Mouse (Mus musculus): Measurements from ENCODE around the gene Tgfbr3l.

Tgfbr3l gene

DNA sequence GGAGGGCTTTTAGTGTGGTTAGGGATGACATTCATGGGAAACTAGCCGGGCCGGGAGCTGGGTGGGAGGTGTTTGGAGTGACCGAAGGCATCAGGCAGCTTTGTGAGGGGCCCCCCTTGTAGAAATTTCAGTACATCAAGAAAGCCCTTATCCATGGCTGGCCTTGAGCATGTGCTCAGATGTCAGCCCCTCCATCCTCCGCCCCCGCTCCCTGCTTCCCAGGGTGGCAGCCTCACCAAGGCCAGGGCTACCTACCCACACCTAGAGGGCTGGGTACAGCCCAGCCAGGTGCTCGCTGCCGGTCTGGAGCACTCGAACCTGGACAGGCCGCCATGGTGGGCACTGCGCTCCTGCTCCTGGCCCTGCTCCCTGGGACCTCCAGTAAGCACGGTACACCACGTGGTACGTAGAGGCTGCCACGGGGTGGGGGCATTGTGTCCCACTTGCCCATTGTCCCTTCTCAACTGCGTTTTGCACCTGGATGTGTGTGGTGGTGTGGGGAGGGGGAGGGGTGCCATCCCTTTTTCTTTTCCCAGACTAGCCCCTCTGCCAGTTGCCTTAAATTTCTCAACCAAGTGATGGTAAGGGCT lies at the start of gene Tgfbr3l:
Tgfbr3l (plus strand) TSS at position 264 of the 590 bp plus-strand sequence.
- DNase-seq (ENCODE audit: low read depth): no peak

DNA sequence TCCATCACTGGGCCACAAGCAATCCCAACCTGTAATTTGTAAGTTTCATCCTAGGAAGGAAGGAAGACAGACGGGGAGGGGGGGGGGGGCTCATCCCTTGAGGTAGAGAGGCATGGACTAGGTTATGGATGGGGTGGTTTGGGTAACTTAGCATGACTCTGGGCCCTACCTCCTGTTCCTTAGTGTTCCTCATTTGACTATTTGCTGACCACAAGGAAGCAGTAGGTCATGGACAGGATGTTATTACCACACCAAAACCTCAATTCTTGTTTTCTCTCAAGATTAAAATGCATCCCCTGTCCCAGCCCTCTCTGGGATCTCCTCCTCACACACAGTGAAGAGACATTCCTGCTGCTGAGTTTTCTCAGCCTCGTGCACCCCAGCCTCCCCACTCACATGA lies 46.7 kb upstream of the Tgfbr3l start:
- no peak for DNase-seq (ENCODE audit: low read depth)

DNA sequence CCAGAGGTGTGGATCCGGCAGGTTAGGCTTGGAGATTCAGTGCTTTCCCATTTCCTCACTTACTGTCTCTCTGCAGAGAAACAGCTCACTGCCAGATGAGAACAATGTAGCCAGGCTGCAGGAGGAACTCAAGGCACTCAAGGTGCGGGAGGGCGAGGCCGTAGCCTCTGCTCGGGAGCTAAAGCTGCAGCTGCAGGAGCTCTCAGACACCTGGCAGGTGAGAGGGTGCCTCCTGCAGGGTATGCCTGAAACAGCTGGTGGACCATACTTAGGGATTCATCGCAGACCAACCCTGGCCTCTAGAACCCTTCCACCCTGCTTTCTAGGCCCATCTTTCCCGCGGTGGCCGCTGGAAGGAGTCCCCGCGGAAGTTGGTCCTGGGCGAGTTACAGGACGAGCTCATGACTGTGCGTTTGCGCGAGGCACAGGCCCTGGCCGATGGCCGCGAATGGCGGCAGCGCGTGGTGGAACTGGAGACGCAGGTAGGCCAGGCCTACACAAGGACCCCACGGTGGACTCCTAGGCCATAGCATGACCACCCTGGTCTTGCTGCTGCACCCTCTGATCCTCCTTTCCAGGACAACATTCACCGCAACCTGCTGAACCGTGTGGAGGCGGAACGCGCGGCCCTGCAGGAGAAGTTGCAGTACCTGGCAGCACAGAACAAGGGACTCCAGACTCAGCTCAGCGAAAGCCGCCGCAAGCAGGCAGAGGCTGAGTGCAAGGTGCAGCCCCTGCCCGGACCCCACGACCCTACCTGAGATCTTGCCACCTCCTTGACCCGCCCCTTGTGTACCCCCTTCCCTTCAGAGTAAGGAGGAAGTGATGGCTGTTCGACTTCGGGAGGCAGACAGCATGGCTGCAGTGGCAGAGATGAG lies 42.5 kb upstream of the Tgfbr3l start:
- DNase-seq (ENCODE audit: low read depth): no peak

DNA sequence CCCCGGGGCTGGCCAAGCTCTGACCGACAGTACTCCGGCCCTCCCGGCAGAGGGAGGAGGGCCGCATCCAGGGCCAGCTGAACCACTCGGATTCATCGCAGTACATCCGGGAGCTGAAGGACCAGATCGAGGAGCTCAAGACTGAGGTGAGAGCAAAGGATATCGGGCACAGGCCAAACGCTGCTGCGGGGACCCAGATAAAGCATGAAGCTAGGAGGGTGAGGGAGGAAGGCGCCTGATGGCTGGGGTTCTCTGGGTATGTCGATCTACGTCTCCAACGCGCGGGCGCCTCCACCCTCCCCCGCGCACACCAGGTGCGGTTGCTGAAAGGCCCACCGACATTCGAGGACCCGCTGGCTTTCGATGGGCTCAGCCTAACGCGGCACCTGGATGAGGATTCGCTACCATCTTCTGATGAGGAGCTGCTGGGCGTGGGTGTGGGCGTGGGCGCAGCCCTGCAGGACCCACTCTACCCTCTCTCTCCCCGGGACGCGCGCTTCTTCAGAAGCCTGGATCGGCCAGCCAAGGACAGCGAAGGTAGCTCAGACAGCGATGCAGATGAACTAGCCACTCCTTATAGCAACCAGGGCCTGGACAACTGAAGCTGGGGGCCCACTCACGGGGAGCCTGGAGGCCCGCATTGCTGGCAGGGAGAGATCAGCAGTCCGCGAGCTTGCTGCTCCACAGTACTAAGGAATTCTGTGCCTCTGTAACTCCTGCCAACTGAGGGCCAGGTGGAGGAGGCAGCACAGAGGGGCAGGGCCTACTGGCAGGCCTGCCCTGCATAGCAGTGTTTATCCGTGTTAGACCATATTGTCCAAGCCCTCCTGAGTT lies 41.6 kb upstream of the Tgfbr3l start:
- DNase-seq (ENCODE audit: low read depth): no peak

DNA sequence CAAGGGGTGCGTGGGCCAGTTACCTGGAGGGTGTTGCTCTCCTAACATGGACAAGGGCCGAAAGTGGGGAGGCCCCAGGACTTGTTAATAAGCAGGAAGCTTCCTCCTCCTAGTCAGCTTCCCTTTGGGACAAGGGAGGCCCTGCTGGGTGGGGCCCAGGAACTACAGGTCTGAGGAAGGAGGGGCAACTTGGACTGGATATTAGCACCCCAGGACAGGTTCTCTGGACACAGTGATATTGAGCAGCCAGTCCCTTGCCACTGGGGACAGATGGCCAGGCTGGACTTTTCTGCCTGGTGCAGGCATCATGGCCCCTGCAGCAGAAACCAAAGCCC lies 41.0 kb upstream of the Tgfbr3l start:
- DNase-seq (ENCODE audit: low read depth): no peak

DNA sequence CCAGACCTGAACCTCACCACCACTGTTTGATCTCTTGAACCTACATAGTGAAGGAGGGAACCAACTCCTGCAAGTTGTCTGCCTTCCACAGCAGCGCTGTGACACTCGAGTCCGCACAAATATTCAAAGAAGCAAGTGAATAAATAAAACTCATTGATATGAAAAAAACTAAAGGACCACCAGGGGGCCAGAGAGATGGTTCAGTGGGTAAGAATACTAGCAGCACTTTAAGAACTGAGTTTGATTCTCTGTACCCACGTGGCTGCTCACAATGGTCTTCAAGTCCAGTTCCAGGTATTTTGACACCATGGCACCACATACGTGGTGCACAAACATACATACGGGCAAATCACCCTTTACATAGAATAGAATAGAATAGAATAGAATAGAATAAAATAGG lies 36.9 kb upstream of the Tgfbr3l start:
- no peak for DNase-seq (ENCODE audit: low read depth)

DNA sequence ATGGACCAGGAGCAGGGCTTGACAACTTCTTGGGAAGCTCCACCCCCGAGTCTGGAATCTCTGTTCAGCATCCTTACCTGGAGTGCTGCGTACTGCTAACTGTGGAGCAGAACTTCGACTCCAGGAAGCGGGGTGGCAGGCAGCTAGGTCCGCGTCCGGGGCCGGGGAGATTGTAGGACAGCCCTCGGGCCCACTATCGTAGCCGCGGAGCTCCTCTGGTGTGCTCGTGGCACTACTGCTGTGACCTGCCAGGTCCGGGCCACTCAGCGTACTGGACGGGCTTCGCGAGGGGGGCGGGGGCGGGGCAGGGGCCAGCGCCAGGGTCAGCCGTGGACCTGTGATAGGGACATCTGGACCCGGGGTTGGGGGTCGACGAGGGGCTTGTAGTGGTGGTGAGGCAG lies 35.2 kb upstream of the Tgfbr3l start:
- DNase-seq (ENCODE audit: low read depth): no peak

DNA sequence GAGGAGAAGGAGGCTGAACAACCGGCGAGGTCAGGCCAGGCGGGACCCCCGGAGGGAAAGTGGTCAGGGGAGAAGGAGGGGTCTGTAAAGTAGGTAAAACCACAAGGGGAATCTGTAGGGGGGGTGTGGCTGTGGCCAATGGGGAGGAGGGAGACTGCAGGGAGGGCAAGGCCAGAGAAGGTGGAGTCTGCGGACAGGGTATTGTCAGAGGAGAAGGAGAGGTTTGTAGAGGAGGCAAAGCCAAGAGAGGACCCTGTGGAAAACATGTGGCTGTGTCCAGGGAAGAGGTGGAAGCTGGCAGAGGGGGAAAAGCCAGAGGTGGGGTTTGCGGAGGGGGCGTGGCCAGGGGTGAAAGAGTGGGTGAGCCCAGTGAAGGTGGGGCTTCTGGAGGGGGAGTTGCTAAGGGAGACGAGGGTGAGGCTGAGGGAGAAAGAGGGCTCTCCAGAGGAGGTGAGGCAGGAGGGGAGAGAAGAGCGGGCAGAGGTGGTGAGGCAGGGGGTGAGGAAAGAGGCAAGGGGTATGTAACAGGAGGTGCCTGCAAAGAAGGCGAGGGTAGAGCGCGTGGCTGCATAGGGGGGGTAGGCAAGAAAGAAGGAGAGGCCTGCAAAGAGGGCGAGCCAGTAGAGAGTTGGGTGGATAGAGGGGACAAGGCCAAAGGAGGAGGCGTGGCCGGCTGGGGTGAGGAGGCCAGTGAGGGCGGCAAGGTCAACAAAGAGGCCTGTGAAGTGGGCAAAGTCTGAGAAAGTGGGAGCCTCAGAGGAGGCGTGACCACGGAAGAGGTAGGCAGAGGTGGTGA lies 34.6 kb upstream of the Tgfbr3l start:
- no peak for DNase-seq (ENCODE audit: low read depth)

DNA sequence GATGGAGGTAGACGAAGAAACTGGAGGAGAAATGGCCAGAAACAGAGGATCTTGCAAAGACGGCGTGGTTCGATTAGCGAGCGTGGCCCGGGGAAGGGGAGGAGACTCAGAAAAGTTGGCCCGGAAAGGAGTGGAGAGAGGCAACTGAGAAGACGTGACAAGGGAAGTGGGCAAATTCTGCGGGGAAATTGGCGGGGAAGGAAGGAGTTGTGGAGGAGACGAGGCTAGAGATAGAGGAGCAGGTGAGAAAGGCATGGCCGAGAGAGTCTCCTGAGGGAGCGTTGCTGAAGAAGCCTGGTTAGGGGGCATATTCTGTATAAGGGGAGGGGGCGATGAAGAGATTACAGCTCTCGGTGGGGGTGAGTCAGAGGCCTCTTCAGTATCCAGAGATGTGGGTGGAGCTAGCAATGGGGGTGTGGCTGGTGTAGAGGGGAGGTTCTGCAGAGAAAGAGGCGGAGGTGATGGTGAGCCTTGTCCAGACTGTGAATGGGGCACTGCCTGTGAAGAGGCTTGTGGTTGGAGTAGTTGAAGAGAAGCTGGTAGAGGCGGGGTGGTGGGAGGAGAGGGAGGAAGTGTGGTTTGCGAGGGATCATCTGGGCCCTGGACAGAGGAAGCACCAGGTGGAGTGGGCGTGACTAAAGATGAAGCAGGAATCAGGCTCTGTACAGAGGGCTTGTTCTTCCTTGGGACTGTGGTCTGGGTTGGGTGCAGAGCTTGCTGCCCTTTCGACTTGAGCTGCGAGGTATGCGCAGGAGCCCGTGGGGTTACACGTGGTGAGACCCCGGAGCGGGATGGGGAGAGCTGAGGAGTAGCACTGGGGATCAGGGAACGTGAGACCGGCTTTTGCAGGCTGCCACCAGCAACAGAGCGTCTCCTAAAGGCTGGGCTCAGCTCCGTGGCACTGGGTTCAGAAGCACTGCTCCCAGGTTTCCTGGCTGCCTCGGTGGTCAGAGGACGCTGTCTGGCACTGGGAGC lies 33.7 kb upstream of the Tgfbr3l start:
- peak; percentile 37 for DNase-seq (ENCODE audit: low read depth)

DNA sequence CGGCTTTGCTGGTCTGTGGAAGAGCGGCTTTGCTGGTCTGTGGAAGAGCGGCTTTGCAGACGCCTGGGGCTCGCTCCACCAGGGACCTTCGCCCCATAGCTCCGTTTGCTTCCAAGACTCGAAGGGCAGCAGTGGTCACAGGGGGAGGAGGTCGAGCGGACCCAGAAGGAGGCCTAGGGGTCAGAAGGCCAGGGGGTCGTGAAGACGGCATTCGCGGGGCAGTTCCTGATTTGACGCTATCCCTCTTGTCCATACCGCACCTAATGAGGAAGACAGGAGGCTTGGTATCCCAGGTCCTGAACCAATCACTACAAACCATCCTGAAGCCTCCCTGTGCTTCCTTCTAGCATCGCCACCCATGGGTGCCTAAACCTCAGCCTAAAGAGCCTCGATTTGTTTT lies 31.7 kb upstream of the Tgfbr3l start:
- no peak for DNase-seq (ENCODE audit: low read depth)

DNA sequence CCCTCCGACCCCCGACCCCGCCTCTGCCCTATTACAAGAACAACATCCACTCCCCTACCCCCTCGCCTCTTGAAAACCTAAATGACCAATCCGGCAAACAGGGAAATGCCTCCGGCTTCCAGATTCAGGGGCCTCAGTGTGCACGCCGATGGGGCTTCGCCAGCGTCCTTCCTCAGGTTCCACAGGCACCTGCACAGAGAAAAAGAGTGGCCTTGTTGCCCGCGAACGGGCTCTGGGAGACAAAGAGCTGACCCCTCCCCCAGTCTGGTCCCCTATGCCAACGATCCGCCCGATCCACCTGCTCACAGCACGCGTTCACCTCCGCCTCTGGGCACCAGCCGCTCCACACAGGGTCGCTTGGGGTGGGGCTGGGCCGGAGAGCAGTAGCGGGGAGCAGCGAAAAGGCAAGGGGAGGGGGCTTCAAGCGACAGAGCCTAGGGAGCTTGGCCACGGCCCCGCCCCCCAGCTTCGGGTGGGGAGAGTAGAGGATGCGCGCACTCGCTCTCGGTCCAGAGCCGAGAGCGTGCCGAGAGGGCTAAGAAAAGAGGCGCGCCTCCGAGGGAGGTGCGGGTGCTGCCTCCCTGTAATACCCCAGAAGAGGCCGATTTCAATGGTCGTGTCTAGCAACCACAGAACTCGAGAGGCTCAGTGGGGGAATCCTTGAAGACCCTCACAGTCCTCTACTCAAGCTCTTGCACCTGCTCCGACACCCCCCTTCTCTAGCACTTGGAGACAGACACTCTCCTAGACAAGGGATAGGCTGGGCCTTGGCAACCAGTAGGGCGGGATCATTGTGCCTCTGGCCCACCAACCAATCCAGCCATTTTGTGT lies 31.0 kb upstream of the Tgfbr3l start, which contains the start of gene Prr36:
Prr36 (minus strand) TSS at position 669 of the 831 bp plus-strand sequence.
- no peak for DNase-seq (ENCODE audit: low read depth)

DNA sequence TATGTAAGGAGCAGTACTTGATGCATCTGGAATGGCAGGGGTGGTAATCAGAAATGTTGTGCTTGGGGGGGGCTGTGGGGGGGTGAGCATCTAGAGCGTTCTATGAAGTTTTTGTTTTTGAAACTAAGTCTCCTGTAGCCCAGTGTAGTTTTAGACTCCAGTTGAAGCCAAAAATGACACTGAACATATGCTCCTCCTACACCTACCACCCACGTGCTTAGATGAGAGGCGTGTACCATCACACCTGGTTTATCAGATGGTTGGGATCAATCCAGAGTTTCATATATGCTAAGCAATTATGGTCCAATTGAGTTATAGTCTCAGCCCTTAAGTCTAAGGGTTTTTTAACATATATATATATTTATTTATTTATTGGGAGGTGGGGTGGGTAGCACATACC lies 28.4 kb upstream of the Tgfbr3l start:
- no peak for DNase-seq (ENCODE audit: low read depth)

DNA sequence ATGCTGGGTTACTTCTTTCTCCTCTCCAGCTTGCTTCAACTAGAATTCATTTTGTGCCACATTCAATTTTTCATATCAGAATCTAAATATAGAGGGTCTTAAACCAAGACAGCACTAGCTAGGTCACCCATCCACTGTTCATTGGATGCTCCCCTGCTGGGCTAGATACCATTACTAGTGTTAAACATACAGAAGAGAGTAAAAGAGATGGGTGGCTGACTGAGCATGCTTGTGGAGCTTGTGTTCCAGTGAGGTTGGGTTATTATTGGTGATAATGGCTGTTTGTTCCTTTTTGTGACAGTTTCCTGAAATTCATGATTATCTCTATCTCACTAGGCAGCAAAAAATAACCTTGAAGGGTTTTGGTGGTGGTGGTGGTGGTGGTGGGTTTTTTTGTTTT lies 26.0 kb upstream of the Tgfbr3l start:
- DNase-seq (ENCODE audit: low read depth): no peak

DNA sequence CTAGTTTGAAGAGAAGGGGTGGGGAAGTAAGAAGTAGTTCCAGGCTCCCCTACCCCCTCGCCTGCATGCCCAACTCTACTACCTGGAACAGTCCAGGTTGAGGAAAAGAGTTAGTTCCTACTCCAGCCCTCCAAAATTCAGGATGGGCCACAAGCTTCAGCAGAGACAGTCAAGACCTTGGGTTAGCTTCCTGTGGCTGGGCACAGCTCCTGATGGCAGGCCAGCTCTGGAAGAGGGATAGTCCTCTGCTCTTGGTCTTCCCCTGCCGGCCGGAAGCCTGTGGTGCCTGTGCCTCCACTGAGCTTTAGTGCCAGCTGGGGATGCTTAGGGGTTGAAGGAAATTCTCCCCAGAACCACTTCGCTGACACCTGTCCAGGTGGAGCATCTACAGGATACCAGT lies 21.7 kb upstream of the Tgfbr3l start:
- DNase-seq (ENCODE audit: low read depth): no peak

DNA sequence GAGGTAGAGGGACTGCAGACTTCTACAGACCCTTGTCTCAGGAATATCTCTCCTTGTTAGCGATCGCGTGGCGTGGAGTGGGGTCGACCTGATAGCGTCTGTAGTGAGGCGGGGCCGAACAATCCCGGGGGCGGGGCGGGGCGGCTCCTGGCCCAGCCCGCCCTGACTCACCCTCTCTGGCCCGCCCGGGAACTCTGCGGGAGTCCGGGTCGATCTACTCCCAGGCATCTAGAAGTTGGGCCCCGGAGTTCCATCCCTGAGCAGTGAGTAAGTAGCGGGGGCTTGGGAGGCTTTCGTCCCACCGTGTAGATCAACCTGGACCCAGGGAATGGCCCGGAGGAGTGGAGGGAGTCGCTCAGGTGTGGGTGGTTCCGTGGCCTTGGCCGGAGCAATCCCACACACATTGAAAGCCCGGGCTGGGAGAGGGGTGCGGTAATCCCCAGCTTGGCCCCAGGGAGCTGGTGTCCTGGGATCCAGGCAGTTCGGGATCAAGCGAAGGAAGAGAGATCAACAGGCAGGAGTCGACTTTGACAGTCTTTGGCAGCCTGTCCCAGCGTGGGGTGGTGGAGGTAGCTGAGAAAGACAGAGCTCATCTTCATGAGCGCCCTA lies 21.2 kb upstream of the Tgfbr3l start, which contains the start of gene Lrrc8e:
Lrrc8e (plus strand) TSS at position 89 of the 609 bp plus-strand sequence.
- DNase-seq (ENCODE audit: low read depth): no peak

DNA sequence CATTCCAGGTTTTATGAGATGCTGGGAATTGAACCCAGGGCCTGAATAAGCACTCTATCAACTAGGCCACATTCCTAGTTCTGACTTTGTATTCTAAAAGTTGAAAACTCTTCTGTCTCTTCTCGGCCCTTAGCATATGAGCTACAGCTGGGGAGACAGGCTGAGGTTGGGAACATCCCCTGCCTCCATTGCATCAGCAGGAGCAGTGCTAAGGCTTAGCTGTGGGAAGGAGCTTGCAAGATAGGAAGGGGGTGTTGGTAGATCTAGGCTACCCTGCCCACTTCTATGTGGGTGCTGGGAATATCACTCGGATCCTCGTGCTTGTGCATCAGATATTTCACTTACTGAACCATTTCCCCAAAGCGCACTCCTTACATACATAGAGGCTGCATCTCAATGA lies 20.1 kb upstream of the Tgfbr3l start:
- no peak for DNase-seq (ENCODE audit: low read depth)

DNA sequence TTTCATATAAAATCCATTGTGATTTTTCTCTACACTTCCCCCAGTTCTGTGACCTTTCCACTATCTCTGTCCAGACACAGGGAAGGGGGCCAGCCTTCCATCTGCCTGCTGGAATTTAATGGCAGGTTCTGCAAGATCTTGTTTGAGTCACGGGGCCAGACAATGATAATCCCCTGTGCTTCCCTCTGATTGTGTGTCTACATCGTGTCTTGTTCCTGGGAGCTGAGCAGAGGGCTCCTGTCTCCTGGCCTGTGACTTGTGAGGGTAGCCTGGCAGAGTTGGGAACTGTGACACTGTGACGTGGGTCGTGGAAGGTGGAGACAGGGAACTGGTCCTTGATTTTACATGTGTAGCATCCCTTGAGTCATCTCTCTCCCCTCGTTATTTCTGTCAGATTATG lies 18.2 kb upstream of the Tgfbr3l start:
- DNase-seq (ENCODE audit: low read depth): no peak

DNA sequence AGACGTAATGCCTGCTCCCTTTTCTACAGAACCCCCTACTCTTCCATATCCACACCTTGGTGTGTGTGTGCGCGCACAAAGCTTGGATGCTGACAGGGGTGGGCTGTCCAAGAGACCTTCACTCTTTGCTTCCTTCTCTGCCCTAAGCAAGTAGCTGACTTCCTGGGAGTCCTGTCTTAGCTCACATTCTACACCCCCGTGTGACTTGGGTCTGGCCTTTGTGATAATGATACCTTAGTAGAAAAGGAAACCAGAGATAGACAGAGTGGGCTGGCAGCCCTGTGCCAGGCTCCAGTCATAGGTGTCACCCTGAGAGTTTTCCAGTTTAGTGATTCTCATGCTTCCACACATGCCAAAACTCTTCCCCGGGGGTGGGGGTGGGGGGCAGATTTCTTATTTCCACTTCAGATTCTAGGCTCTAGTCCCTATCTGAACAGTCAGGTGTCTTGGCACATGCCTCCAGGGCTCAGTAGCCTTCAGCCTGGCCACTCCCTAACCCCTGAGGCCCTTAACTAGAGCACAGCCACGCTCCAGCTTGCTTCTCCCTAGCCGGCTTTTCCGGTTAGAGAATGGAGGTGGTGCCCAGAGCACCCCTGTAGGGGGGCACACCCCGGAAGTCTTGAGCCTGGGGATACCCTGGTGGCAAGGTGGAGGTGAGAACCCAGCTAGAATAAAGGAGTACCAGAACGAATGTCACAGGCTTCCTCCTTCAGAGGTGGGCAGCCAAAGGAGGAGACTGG lies 17.2 kb upstream of the Tgfbr3l start:
- DNase-seq (ENCODE audit: low read depth): no peak

All from c-Kit-positive CD71-negative TER-119-negative erythroid progenitor cells, embryonic 14.5 days (primary cell).